Mouse (Mus musculus): ENCODE results near the gene Ubox5.

DNA sequence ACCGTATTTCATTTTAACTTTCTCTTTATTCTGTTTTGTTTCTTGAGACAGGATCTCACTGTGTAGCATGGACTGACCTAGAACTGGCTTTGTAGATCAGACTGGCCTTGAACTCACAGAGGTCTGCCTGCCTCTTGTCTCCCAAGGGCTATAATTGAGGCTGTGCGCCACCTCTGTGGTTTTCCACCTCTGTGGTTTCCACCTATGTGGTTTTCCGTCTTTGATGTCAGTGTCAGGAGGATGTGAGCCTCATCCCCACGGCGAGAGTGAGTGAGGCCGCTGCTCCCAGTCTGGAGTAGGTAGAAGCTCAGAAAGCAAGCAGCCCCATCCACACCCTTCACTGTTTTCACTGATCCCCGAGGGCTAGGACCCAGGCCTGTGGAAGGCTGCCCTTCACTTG, 75.0 kb downstream of the Ubox5 start:
- no peak for TF ChIP-seq CTCF (IDR thresholded peaks at IDR 0.05; ENCODE audit: low read depth)
- no peak for TF ChIP-seq EP300 (IDR thresholded peaks at IDR 0.05; ENCODE audit: low read depth)

All from liver, postnatal 0 days (tissue).